Mouse (Mus musculus) cerebellum, adult 2 months (tissue): ENCODE data around the gene Ncs1.

Experiments used
- CTCF ChIP-seq: fragments of 200-500 bp; IDR thresholded peaks from 2 replicates; pipeline ENCODE4 v1.5.1; 2011; ENCODE audit warnings: low read depth, mild to moderate bottlenecking, control low read depth, low read length, moderate library complexity, borderline replicate concordance; ENCODE audit not compliant: insufficient read depth
- POLR2A ChIP-seq: fragments of 200-500 bp; IDR thresholded peaks from 2 replicates; pipeline ENCODE4 v1.6.1; 2011; ENCODE audit warnings: low read length, control low read depth, borderline replicate concordance; ENCODE audit not compliant: insufficient read depth

- peak; percentile 39; the same call in 1 of the 2 replicates for TF ChIP-seq POLR2A
- no peak for TF ChIP-seq CTCF
These were observed at the start of gene Ncs1 for GRCm38 (mm10) chr2:31245491-31246141.
